Mouse (Mus musculus) leukemia stem cell, adult 10-12 weeks (primary cell): ENCODE results near the gene Hoxb8. TPM values are rescaled to one million over a fixed set of nuclear protein-coding genes. Genes with fewer than 3 reads are reported as not detected.

Experiments
- polyA plus RNA-seq: library from polyadenylated mRNA; stranded (reverse); fragments of >175 nt; gene quantifications from 2 replicates; pipeline ENCODE4 v1.2.3, GENCODE M21; 2012; ENCODE audit warnings: low replicate concordance

Gene Hoxb8
- 0.16 TPM in 1 of 2 replicates, not detected in the other for polyA plus RNA-seq

GRCm38 (mm10) chr11:96281855-96282570, at the start of gene Hoxb8:
TSS of gene Hoxb8 (plus strand) at chr11:96281905.

GRCm38 (mm10) chr11:96270996-96271540, 10.6 kb upstream of the Hoxb8 start, which contains the start of gene Hoxb9:
TSS of gene Hoxb9 (plus strand) at chr11:96271457.

GRCm38 (mm10) chr11:96285771-96286738, 4.3 kb downstream of the Hoxb8 start, which contains the start of gene Hoxb7:
TSS of gene Hoxb7 (plus strand) at chr11:96286623.

GRCm38 (mm10) chr11:96291681-96292564, 10.2 kb downstream of the Hoxb8 start, which contains the start of gene Hoxb6:
TSS of gene Hoxb6 (plus strand) at chr11:96292476.

GRCm38 (mm10) chr11:96303151-96304099, 21.7 kb downstream of the Hoxb8 start, which contains the start of gene Hoxb5:
TSS of gene Hoxb5 (plus strand) at chr11:96303336.

GRCm38 (mm10) chr11:96317608-96318367, 36.1 kb downstream of the Hoxb8 start, which contains the start of gene Hoxb4:
TSS of gene Hoxb4 (plus strand) at chr11:96318267.

GRCm38 (mm10) chr11:96323154-96323553, 41.4 kb downstream of the Hoxb8 start, which contains the start of gene Hoxb3:
TSS of gene Hoxb3 (plus strand) at chr11:96323326.

Other genes with a start within 250 kb of the Hoxb8 start
- 37.2 and 86.8 TPM in 2 replicates for gene Snf8, start 247.0 kb upstream of the Hoxb8 start, polyA plus RNA-seq
- 16.2 and 20.6 TPM in 2 replicates for gene Ube2z, start 216.5 kb upstream of the Hoxb8 start, polyA plus RNA-seq
- gene Atp5g1, start 206.2 kb upstream of the Hoxb8 start, polyA plus RNA-seq, result 63.0 and 508 TPM in 2 replicates
- not detected in 2 replicates for gene Calcoco2, start 169.9 kb upstream of the Hoxb8 start, polyA plus RNA-seq
- 0.10 TPM in 1 of 2 replicates, not detected in the other for gene Ttll6, start 148.1 kb upstream of the Hoxb8 start, polyA plus RNA-seq
- not detected in 2 replicates for gene Hoxb13, start 87.6 kb upstream of the Hoxb8 start, polyA plus RNA-seq
- 0.15 TPM in 1 of 2 replicates, not detected in the other for gene Hoxb9, start 10.4 kb upstream of the Hoxb8 start, polyA plus RNA-seq
- gene Hoxb7, start 4.7 kb downstream of the Hoxb8 start, polyA plus RNA-seq, result 0.23 TPM in 1 of 2 replicates, not detected in the other
- gene Hoxb6, start 10.6 kb downstream of the Hoxb8 start, polyA plus RNA-seq, result 0.40 and 0.48 TPM in 2 replicates
- 0.12 and 0.30 TPM in 2 replicates for gene Hoxb5, start 21.4 kb downstream of the Hoxb8 start, polyA plus RNA-seq
- gene Hoxb4, start 36.4 kb downstream of the Hoxb8 start, polyA plus RNA-seq, result 1.7 and 5.4 TPM in 2 replicates
- gene Hoxb3, start 41.4 kb downstream of the Hoxb8 start, polyA plus RNA-seq, result 1.6 and 4.2 TPM in 2 replicates
- gene Hoxb2, start 68.6 kb downstream of the Hoxb8 start, polyA plus RNA-seq, result 0.81 and 0.88 TPM in 2 replicates
- not detected in 2 replicates for gene Hoxb1, start 83.8 kb downstream of the Hoxb8 start, polyA plus RNA-seq
- gene Skap1, start 182.7 kb downstream of the Hoxb8 start, polyA plus RNA-seq, result 0.71 and 0.75 TPM in 2 replicates